24 mouse cellular contexts compared by ENCODE assay signal in genomic region chr4:48244280-48244679, GRCm38 (mm10). TPM values are rescaled to one million over a fixed set of nuclear protein-coding genes. Genes with fewer than 3 reads are reported as not detected.
DNase-seq lines count a peak whose midpoint lies in the region; ATAC-seq and TF ChIP-seq lines count a peak whose summit lies in the region.
"Had no signal": no experiment of that assay in that cellular context is flagged by ENCODE, and none has a peak within 500 bp of the region (broad histone marks: within the 10 kb centered on the region; RNA-seq: fewer than 3 reads in every experiment).

No protein-coding gene starts in this region.

- H3K27ac ChIP-seq in spleen, adult 2 months (ENCODE audit: insufficient read depth, low read length) = peak overlapping the region; percentile 49; the same call in 1 of the 2 replicates
- H3K27ac ChIP-seq in intestine, embryonic 15.5 days = no peak overlapping the region
- H3K27ac ChIP-seq: embryonic facial prominence, embryonic 10.5 days; embryonic facial prominence, embryonic 12.5 days; forebrain, embryonic 10.5 days; forebrain, embryonic 12.5 days had no signal

- no peaks in the 10 kb centered on the region for H3K9me3 ChIP-seq in intestine, embryonic 15.5 days
- H3K9me3 ChIP-seq: embryonic facial prominence, embryonic 10.5 days; embryonic facial prominence, embryonic 12.5 days; forebrain, embryonic 10.5 days; forebrain, embryonic 12.5 days; G1E had no signal

- H3K4me2 ChIP-seq in intestine, embryonic 15.5 days (replicated peaks) = no peak overlapping the region
- H3K4me2 ChIP-seq: embryonic facial prominence, embryonic 12.5 days; forebrain, embryonic 12.5 days had no signal

- no peak for TF ChIP-seq POLR2A in spleen, adult 2 months (IDR thresholded peaks at IDR 0.05; ENCODE audit: low read depth, low read length)

- peaks cover 8% of the 10 kb centered on the region; the same call in 1 of the 2 replicates for H3K4me1 ChIP-seq in spleen, adult 2 months (ENCODE audit: control insufficient read depth, insufficient read depth, insufficient read length)
- H3K4me1 ChIP-seq in intestine, embryonic 15.5 days (replicated peaks) = no peaks in the 10 kb centered on the region
- H3K4me1 ChIP-seq: embryonic facial prominence, embryonic 10.5 days; embryonic facial prominence, embryonic 12.5 days; forebrain, embryonic 10.5 days; forebrain, embryonic 12.5 days had no signal

- H3K27me3 ChIP-seq in spleen, adult 2 months (ENCODE audit: control insufficient read depth, insufficient read depth, low read length) = no peaks in the 10 kb centered on the region
- H3K27me3 ChIP-seq in splenic B cell, adult 2 months (ENCODE audit: control insufficient read depth, insufficient read depth, low read length, poor library complexity, severe bottlenecking) = no peaks in the 10 kb centered on the region
- H3K27me3 ChIP-seq in intestine, embryonic 15.5 days (replicated peaks) = no peaks in the 10 kb centered on the region
- H3K27me3 ChIP-seq: embryonic facial prominence, embryonic 12.5 days; forebrain, embryonic 12.5 days; Patski had no signal

- 53% methylated on average over 2 of the region's 2 CpGs for WGBS in spleen, adult 2 months
- 91% methylated on average over 2 of the region's 2 CpGs for WGBS in intestine, embryonic 15.5 days

- no peak overlapping the region for H3K4me3 ChIP-seq in spleen, adult 2 months (ENCODE audit: extremely low read depth, insufficient read depth, insufficient read length)
- no peak overlapping the region for H3K4me3 ChIP-seq in intestine, embryonic 15.5 days (replicated peaks)
- H3K4me3 ChIP-seq: embryonic facial prominence, embryonic 10.5 days; embryonic facial prominence, embryonic 12.5 days; erythroblast, embryonic 14.5 days; forebrain, embryonic 10.5 days; forebrain, embryonic 12.5 days had no signal

- no peaks in the 10 kb centered on the region; the same call in 1 of the 2 replicates for H3K36me3 ChIP-seq in spleen, adult 2 months (ENCODE audit: control insufficient read depth, insufficient read depth, low read length)
- no peaks in the 10 kb centered on the region for H3K36me3 ChIP-seq in splenic B cell, adult 2 months (ENCODE audit: control insufficient read depth, insufficient read depth, low read length, poor library complexity, severe bottlenecking)
- no peaks in the 10 kb centered on the region for H3K36me3 ChIP-seq in intestine, embryonic 15.5 days
- H3K36me3 ChIP-seq: embryonic facial prominence, embryonic 10.5 days; embryonic facial prominence, embryonic 12.5 days; forebrain, embryonic 10.5 days; forebrain, embryonic 12.5 days had no signal

- TF ChIP-seq CTCF in spleen, adult 2 months (IDR thresholded peaks at IDR 0.05; ENCODE audit: extremely low read depth, insufficient read depth, insufficient read length, insufficient replicate concordance) = no peak

- no peak for DNase-seq in spleen, adult 2 months (ENCODE audit: low read depth in 1 of 2, low spot score in 2 of 2)
- no peak for DNase-seq in spleen, adult 12 weeks (ENCODE audit: low spot score)
- DNase-seq in A20 (ENCODE audit: low read depth, low spot score) = peak; percentile 86
- peak; percentile 58 to 61 for DNase-seq in B cell, adult 2 months
- DNase-seq in splenic B cell, adult 2 months (ENCODE audit: low read depth, low spot score) = peak; percentile 50
- DNase-seq: adrenal gland, adult 8-10 months; adrenal gland, postnatal 14 days; adrenal gland, postnatal 36 days; cerebellum, adult 11-12 months; cerebellum, adult 2 months; cerebellum, adult 9-10 months; cerebellum, postnatal 10 days; cerebellum, postnatal 25 days had no signal

- no peak overlapping the region for H3K9ac ChIP-seq in intestine, embryonic 15.5 days
- H3K9ac ChIP-seq: embryonic facial prominence, embryonic 12.5 days; forebrain, embryonic 12.5 days had no signal

- no peak for ATAC-seq in intestine, embryonic 15.5 days
- no peak for ATAC-seq in megakaryocyte progenitor cell, adult 5-6 weeks (replicated peaks; ENCODE audit: poor library complexity)
- ATAC-seq: forebrain, embryonic 14.5 days; forebrain, embryonic 16.5 days; Patski had no signal

RNA-seq across cellular contexts. Expression of gene Erp44, which starts 35.1 kb away (rescaled TPM):
- polyA plus RNA-seq in spleen, adult 2 months (2012; rRNA removed) = 5.4 and 6.5 TPM in 2 replicates
- 99.6 and 110 TPM in 2 replicates for polyA plus RNA-seq in intestine, embryonic 15.5 days (2015; fragmentation: Nextera tagmentation; extraction: Ambion mirVana)
- 95.9 and 109 TPM in 2 replicates for total RNA-seq in megakaryocyte progenitor cell, adult 5-6 weeks (2015)
- 89.4 and 95.0 TPM in 2 replicates for total RNA-seq in megakaryocyte progenitor cell, adult 5-6 weeks (2017)

RNA-seq across cellular contexts. Expression of gene Invs, which starts 35.3 kb away (rescaled TPM):
- polyA plus RNA-seq in spleen, adult 2 months (2012; rRNA removed) = 3.4 and 4.4 TPM in 2 replicates
- 6.6 and 6.8 TPM in 2 replicates for polyA plus RNA-seq in intestine, embryonic 15.5 days (2015; fragmentation: Nextera tagmentation; extraction: Ambion mirVana)
- 7.3 and 7.9 TPM in 2 replicates for total RNA-seq in megakaryocyte progenitor cell, adult 5-6 weeks (2015)
- 7.5 and 8.8 TPM in 2 replicates for total RNA-seq in megakaryocyte progenitor cell, adult 5-6 weeks (2017)

Comparison
In these comparisons a context has a peak if more than half of its experiments do, and no peak if none do; other contexts are left out.
1. DNase-seq: peak in A20 (single experiment), B cell, adult 2 months (2 of 2) and splenic B cell, adult 2 months (single experiment); none in spleen, adult 2 months (0 of 2) and spleen, adult 12 weeks (single experiment).
2. RNA of gene Erp44, which starts 35.1 kb away (polyA plus RNA-seq): 99.6 to 110 TPM in intestine, embryonic 15.5 days; 5.4 to 6.5 TPM in spleen, adult 2 months; every median in the first group is over 10 times any median in the second.